Mouse (Mus musculus) ES-E14 (cell line): ENCODE measurements at regions not wholly inside any gene's neighbourhood (a gene's known extent, or its start where the extent isn't known, plus 50 kb on each side); places are given as distances from the start of the nearest gene placed in this dataset.

Experiments
- DNase-seq: peaks from one replicate; pipeline ENCODE4 v3.0.0-alpha.2; 2013; ENCODE audit warnings: low read depth, low spot score
- H3K27ac ChIP-seq: 2 replicates; pipeline ENCODE4 v1.5.1; 2012; ENCODE audit warnings: low read depth, mild to moderate bottlenecking, low read length, moderate library complexity, mixed read lengths; ENCODE audit not compliant: poor library complexity, insufficient read depth, severe bottlenecking
- H3K36me3 ChIP-seq: 2 replicates; pipeline ENCODE4 v1.6.1; 2012; ENCODE audit warnings: mild to moderate bottlenecking, low read length, moderate library complexity, mixed read lengths; ENCODE audit not compliant: control insufficient read depth, poor library complexity, insufficient read depth, severe bottlenecking
- H3K4me1 ChIP-seq, 2 experiments: fragments of 150-350 bp in 1 of 2; sonication (generic) in 1 of 2; 2 replicates each; pipeline ENCODE4 v1.6.1; 2012; ENCODE audit warnings: low read length in 2 of 2, mild to moderate bottlenecking in 1 of 2, mixed read lengths in 1 of 2; ENCODE audit not compliant: control insufficient read depth in 2 of 2, insufficient read depth in 2 of 2, poor library complexity in 1 of 2
- H3K4me3 ChIP-seq, 2 experiments: fragments of 150-350 bp in 1 of 2; sonication (generic) in 1 of 2; 2 replicates each; pipeline ENCODE4 v1.5.1; 2012; ENCODE audit warnings: low read length in 2 of 2, low read depth in 1 of 2, mild to moderate bottlenecking in 1 of 2, mixed read lengths in 1 of 2; ENCODE audit not compliant: insufficient read depth in 1 of 2, poor library complexity in 1 of 2, severe bottlenecking in 1 of 2
- H3K9ac ChIP-seq: 2 replicates; pipeline ENCODE4 v1.6.1; 2012; ENCODE audit warnings: low read depth, mild to moderate bottlenecking, low read length, mixed read lengths; ENCODE audit not compliant: poor library complexity, insufficient read depth, severe bottlenecking
- H3K9me3 ChIP-seq: fragments of 150-350 bp; sonication (generic); 2 replicates; pipeline ENCODE4 v1.6.1; 2012; ENCODE audit warnings: low read depth, mild to moderate bottlenecking, low read length; ENCODE audit not compliant: control insufficient read depth, insufficient read depth
- CHD2 ChIP-seq: IDR thresholded peaks from 2 replicates; pipeline ENCODE4 v1.6.1; 2014; ENCODE audit warnings: mild to moderate bottlenecking, low read depth, low read length, inconsistent platforms
- HCFC1 ChIP-seq: IDR thresholded peaks from 2 replicates; pipeline ENCODE4 v1.6.1; 2012; ENCODE audit warnings: low read length, inconsistent platforms, borderline replicate concordance; ENCODE audit not compliant: insufficient read depth
- MAFK ChIP-seq: IDR thresholded peaks from 2 replicates; pipeline ENCODE4 v1.6.1; 2014; ENCODE audit warnings: mild to moderate bottlenecking, low read depth, low read length, inconsistent platforms; ENCODE audit not compliant: insufficient read depth
- ZC3H11A ChIP-seq: IDR thresholded peaks from 2 replicates; pipeline ENCODE4 v1.6.1; 2012; ENCODE audit warnings: low read depth, mild to moderate bottlenecking, inconsistent platforms, low read length, borderline replicate concordance
- ZNF384 ChIP-seq: IDR thresholded peaks from 2 replicates; pipeline ENCODE4 v1.6.1; 2012; ENCODE audit warnings: low read depth, low read length, inconsistent platforms
- in situ Hi-C, 2 experiments: fragments of 600-800 bp; cut with MboI; formaldehyde crosslinking; loops; one replicate each; pipeline ENCODE4 v1.15.1; 2025; ENCODE audit warnings: low sequenced_read_pairs in 2 of 2, inconsistent platforms in 1 of 2; ENCODE audit not compliant: unreplicated experiment in 2 of 2

DNA sequence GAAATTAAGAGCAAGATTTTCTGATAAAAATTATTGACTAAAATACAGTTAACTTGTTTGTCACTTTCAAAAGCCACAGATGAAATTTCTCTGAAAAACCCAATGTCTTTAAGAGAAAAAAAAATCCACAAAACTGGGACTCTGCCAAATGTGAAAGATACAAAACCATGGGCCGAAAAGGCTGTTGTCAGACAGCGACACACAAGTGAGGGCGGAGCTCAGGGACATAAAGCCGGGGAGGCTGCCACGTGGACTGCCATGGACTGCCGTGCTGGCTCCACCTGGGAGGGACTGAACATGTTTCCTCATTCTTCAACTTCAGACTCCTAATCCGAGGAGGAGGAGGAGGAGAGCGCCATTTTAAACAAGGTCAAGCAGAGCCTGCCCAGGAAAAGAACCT lies 200.4 kb upstream of the Klf14 start:
- Histone ChIP-seq H3K4me3 (no peak overlapping the region), H3K27ac (no peak overlapping the region), H3K36me3 (peaks cover 3% of the 10 kb centered on the region; the same call in 1 of the 2 replicates), H3K9ac (no peak overlapping the region), H3K9me3 (no peaks in the 10 kb centered on the region), H3K4me1 (no peaks in the 10 kb centered on the region)
- no peak for DNase-seq
- TF ChIP-seq ZC3H11A: no peak
- no peak for TF ChIP-seq HCFC1
- TF ChIP-seq ZNF384: no peak
- no peak for TF ChIP-seq CHD2
- TF ChIP-seq MAFK: no peak
- in situ Hi-C loops: no loop called here

DNA sequence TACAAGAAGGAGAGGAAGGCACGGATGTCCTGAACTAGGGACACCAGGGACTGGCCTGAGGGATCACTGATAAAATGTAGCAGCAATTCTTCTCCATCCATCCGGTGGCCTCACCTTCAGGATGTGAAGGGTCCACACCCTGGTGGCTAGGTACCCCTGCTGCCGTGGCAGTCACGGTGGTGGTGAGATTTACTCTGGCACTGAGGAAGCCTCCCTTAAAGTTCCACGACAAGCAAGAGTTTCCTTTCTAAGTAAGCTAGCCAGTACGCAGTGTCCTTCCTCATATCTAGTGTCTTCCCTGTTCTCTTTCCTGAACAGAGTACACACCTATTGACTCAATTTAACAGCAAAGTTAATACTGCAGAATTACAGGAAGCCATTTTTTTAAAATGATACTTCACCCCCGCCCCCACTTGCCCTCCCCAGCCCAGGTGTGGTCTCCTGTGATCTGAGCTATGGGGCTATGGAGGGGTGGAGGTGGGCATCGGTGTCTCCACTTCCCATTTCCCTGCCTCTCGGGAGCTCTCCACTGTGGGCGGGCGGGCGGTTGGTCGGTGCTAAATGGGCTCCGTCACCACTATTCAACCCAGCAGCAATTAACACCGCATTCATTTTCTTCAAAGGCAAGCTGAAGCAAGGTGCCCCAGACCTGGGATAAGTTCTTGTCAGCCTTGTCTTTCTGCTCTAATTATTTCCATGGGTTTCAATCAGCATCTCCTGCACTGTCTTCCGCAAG lies 201.2 kb upstream of the Klf14 start:
- in situ Hi-C loops: no loop called here
- no peak for DNase-seq
- no peak for TF ChIP-seq ZC3H11A
- no peak for TF ChIP-seq MAFK
- no peak for TF ChIP-seq HCFC1
- TF ChIP-seq CHD2: no peak
- no peak for TF ChIP-seq ZNF384

DNA sequence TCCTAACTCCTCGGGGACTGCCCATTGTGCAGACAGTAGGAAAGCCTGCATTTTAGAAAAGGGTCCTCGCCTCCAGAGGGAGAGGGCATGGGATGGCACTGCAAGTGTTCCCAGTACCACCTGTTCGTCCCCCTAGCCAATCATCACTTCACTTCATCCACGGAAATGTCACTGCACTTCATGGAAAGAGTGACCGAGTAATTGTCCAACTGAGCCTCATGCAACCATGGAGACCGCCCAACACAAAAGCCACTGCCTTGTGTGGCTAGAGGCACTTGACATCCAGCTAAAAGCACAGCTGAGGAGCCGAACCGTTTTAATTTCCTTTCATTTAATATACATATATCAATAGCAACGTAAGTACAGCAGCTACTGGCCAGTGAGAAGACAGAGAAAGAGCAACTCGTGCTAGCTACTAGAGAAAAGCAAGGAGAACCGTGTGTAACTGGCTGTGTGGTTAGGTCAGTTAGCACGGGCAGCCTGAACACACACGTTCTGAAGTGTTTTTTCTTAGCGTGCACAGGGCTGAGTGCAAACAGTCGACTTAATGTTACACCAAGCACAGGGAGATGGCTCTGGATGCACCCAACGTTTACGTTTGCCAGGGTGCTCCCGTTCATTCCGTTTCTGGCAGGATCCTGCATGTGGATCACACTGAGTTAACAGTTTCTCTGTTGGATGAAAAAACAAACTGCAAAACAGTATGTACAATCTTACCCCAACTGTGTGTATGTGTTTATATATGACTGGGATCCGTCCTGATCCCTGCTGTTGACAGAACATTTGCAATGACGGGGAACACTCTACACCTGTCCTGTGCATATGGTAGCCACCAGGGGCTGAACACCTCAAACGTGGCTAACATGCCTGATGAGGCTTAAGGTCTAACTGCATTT lies 202.8 kb upstream of the Klf14 start:
- no peak overlapping the region for H3K9ac ChIP-seq
- H3K36me3 ChIP-seq: peaks cover 5% of the 10 kb centered on the region; the same call in 1 of the 2 replicates
- no peak for DNase-seq
- no peaks in the 10 kb centered on the region for H3K4me1 ChIP-seq
- H3K9me3 ChIP-seq: no peaks in the 10 kb centered on the region
- TF ChIP-seq CHD2: no peak
- TF ChIP-seq ZC3H11A: no peak
- no peak for TF ChIP-seq ZNF384
- no peak for TF ChIP-seq HCFC1
- TF ChIP-seq MAFK: no peak
- no peak overlapping the region for H3K4me3 ChIP-seq
- no peak overlapping the region for H3K27ac ChIP-seq
- in situ Hi-C loops: no loop called here

More for the DNA sequence above, 201.2 kb upstream of the Klf14 start:
- Histone ChIP-seq H3K27ac (no peak overlapping the region), H3K9ac (no peak overlapping the region), H3K4me3 (no peak overlapping the region), H3K9me3 (no peaks in the 10 kb centered on the region), H3K4me1 (no peaks in the 10 kb centered on the region), H3K36me3 (peaks cover 4% of the 10 kb centered on the region; the same call in 1 of the 2 replicates)

DNA sequence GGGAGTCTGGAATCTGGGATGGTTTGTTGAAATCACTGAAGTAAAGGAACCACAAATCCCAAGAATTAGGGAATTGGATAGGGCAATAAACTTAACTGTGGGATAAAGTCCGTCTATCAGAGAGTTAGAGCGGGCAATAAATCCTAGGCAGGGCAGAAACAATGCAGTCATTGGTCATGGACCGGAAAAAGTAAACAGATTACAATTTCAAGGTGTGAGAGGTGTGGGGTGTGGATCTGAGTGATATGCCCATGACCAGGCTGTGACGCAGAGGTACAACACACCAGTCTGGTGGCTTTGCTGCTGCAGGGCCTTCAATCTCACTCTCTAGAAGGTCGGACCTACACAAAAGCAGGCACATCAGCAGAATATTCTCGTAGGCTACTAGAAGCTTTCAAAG lies 206.1 kb upstream of the Klf14 start:
- TF ChIP-seq HCFC1: no peak
- TF ChIP-seq ZNF384: no peak
- TF ChIP-seq ZC3H11A: no peak
- Histone ChIP-seq H3K36me3 (peaks cover 5% of the 10 kb centered on the region; the same call in 1 of the 2 replicates), H3K4me1 (no peaks in the 10 kb centered on the region), H3K27ac (no peak overlapping the region), H3K4me3 (no peak overlapping the region), H3K9me3 (no peaks in the 10 kb centered on the region), H3K9ac (no peak overlapping the region)
- in situ Hi-C loops: no loop called here
- DNase-seq: no peak
